Mouse (Mus musculus) cerebellum, adult 2 months (tissue): Measurements from ENCODE around the gene Map9.

ENCODE experiments used
- CTCF ChIP-seq: fragments of 200-500 bp; IDR thresholded peaks from 2 replicates; pipeline ENCODE4 v1.5.1; 2011; ENCODE audit warnings: low read depth, mild to moderate bottlenecking, control low read depth, low read length, moderate library complexity, borderline replicate concordance; ENCODE audit not compliant: insufficient read depth
- POLR2A ChIP-seq: fragments of 200-500 bp; IDR thresholded peaks from 2 replicates; pipeline ENCODE4 v1.6.1; 2011; ENCODE audit warnings: low read length, control low read depth, borderline replicate concordance; ENCODE audit not compliant: insufficient read depth

DNA sequence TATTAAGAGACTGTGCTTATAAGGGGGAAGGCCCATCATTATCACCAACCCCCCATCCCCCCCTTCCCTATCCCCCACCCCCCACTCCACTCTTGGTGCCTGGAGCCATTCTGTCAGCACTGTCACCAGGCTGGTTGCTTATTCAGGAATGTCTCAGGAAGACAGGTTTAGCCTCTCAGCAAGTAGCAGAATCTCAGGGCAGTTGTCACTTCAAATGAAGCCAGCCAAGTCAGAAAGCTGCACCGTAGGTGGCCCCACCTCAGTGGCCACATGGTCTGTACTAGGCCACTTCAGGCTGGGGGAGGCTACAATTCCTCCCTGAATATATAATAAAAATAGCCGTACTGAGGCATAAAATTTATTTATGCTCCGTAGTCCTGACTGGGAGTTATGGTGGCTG is 83.1 kb downstream of the Map9 start:
- no peak for TF ChIP-seq CTCF
- no peak for TF ChIP-seq POLR2A
